ENCODE assay signal across 28 mouse cellular contexts in genomic region chrX:166694219-166694618, GRCm38 (mm10).
"Had no signal": no experiment of that assay in that cellular context is flagged by ENCODE, and none has a peak within 500 bp of the region (broad histone marks: within the 10 kb centered on the region; RNA-seq: fewer than 3 reads in every experiment).

No protein-coding gene starts in this region.

- DNase-seq: cerebellum, adult 8-10 months; cerebellum, adult 9-10 months; cerebellum, adult 9-11 months; cerebellum, postnatal 10 days; cerebellum, postnatal 14 days; cerebellum, postnatal 25 days; cerebellum, postnatal 36 days; embryo, embryonic 11 days; forebrain, postnatal 0 days; gastrocnemius, adult 2 months; gastrocnemius, postnatal 10 days; gastrocnemius, postnatal 14 days; gastrocnemius, postnatal 25 days; gastrocnemius, postnatal 36 days; heart, adult 11 months; heart, adult 18-20 months; heart, adult 2 months had no signal

- H3K27ac ChIP-seq: embryonic facial prominence, embryonic 10.5 days; embryonic facial prominence, embryonic 12.5 days; embryonic facial prominence, embryonic 13.5 days; embryonic facial prominence, embryonic 15.5 days; forebrain, embryonic 10.5 days; forebrain, embryonic 12.5 days; forebrain, embryonic 15.5 days; gastrocnemius, adult 2 months; heart, adult 2 months; heart, embryonic 10.5 days had no signal

- H3K9ac ChIP-seq: embryonic facial prominence, embryonic 12.5 days; embryonic facial prominence, embryonic 13.5 days; embryonic facial prominence, embryonic 15.5 days; forebrain, embryonic 12.5 days; forebrain, embryonic 15.5 days; forebrain, postnatal 0 days had no signal

- H3K4me1 ChIP-seq: embryonic facial prominence, embryonic 10.5 days; embryonic facial prominence, embryonic 12.5 days; embryonic facial prominence, embryonic 13.5 days; embryonic facial prominence, embryonic 15.5 days; forebrain, embryonic 10.5 days; forebrain, embryonic 12.5 days; forebrain, embryonic 15.5 days; heart, embryonic 10.5 days had no signal

- H3K4me3 ChIP-seq: embryonic facial prominence, embryonic 10.5 days; embryonic facial prominence, embryonic 12.5 days; embryonic facial prominence, embryonic 13.5 days; embryonic facial prominence, embryonic 15.5 days; erythroblast, embryonic 14.5 days; forebrain, embryonic 10.5 days; forebrain, embryonic 12.5 days; forebrain, embryonic 15.5 days; gastrocnemius, adult 2 months; heart, adult 2 months; heart, embryonic 10.5 days had no signal

- H3K9me3 ChIP-seq: embryonic facial prominence, embryonic 10.5 days; embryonic facial prominence, embryonic 12.5 days; embryonic facial prominence, embryonic 13.5 days; embryonic facial prominence, embryonic 15.5 days; forebrain, embryonic 10.5 days; forebrain, embryonic 12.5 days; forebrain, embryonic 15.5 days; heart, embryonic 10.5 days had no signal

- H3K4me2 ChIP-seq: embryonic facial prominence, embryonic 12.5 days; embryonic facial prominence, embryonic 13.5 days; embryonic facial prominence, embryonic 15.5 days; forebrain, embryonic 12.5 days; forebrain, embryonic 15.5 days had no signal

- H3K36me3 ChIP-seq: embryonic facial prominence, embryonic 10.5 days; embryonic facial prominence, embryonic 12.5 days; embryonic facial prominence, embryonic 13.5 days; embryonic facial prominence, embryonic 15.5 days; forebrain, embryonic 10.5 days; forebrain, embryonic 12.5 days; forebrain, embryonic 15.5 days; heart, embryonic 10.5 days had no signal

- ATAC-seq: forebrain, embryonic 14.5 days; forebrain, embryonic 15.5 days; forebrain, embryonic 16.5 days; forebrain, postnatal 0 days had no signal

- H3K27me3 ChIP-seq: embryonic facial prominence, embryonic 12.5 days; embryonic facial prominence, embryonic 15.5 days; forebrain, embryonic 15.5 days had no signal
